Mouse (Mus musculus) layer of hippocampus, postnatal 14 days (tissue): ENCODE measurements around the gene Lefty2. TPM values are rescaled to one million over a fixed set of nuclear protein-coding genes. Genes with fewer than 3 reads are reported as not detected.

Source experiments
- total RNA-seq, 2 experiments: library from RNA; stranded (reverse); gene quantifications; 2 replicates each; pipeline ENCODE4 v1.2.3; 2021

The Lefty2 gene
- total RNA-seq, 2 experiments from 2014 or later = 5.1 to 5.2 TPM

Other genes starting within 250 kb of the Lefty2 start
- under 1 TPM in 1 of 2 experiments, not detected in 1; 0.17 TPM for gene Mixl1, start 196.1 kb upstream of the Lefty2 start, total RNA-seq
- 10 to 100 TPM; 29.9 to 31.7 TPM for gene Acbd3, start 167.1 kb upstream of the Lefty2 start, total RNA-seq
- 100 to 1,000 TPM; 418 to 459 TPM for gene H3f3a, start 79.2 kb upstream of the Lefty2 start, total RNA-seq
- 10 to 100 TPM; 21.2 to 22.8 TPM for gene Sde2, start 42.0 kb upstream of the Lefty2 start, total RNA-seq
- 10 to 100 TPM; 41.5 to 43.4 TPM for gene Pycr2, start 11.2 kb downstream of the Lefty2 start, total RNA-seq
- gene Lefty1, start 41.9 kb downstream of the Lefty2 start, total RNA-seq = 1 to 10 TPM; 7.2 to 9.3 TPM
- 10 to 100 TPM in 1 of 2 experiments, 1 to 10 TPM in 1; 8.6 to 11.5 TPM for gene Tmem63a, start 49.2 kb downstream of the Lefty2 start, total RNA-seq
- gene Ephx1, start 127.8 kb downstream of the Lefty2 start, total RNA-seq = 10 to 100 TPM; 19.7 to 28.3 TPM
- gene 9130409I23Rik, start 158.1 kb downstream of the Lefty2 start, total RNA-seq = not detected